Mouse (Mus musculus): ENCODE data around the gene Nos2. TPM values are rescaled to one million over a fixed set of nuclear protein-coding genes. Genes with fewer than 3 reads are reported as not detected.

The Nos2 gene
- 30.9 and 39.2 TPM in 2 replicates for polyA plus RNA-seq (2012; rRNA removed)

DNA sequence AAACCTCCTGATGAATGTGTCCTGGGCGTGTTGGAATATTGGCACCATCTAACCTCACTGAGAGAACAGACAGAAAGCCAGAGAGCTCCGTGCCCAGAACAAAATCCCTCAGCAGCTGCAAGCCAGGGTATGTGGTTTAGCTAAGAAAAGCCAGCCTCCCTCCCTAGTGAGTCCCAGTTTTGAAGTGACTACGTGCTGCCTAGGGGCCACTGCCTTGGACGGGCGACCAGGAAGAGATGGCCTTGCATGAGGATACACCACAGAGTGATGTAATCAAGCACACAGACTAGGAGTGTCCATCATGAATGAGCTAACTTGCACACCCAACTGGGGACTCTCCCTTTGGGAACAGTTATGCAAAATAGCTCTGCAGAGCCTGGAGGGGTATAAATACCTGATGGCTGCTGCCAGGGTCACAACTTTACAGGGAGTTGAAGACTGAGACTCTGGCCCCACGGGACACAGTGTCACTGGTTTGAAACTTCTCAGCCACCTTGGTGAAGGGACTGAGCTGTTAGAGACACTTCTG is at the start of gene Nos2:
TSS of gene Nos2 (plus strand) at position 377 of the 529 bp plus-strand sequence.

DNA sequence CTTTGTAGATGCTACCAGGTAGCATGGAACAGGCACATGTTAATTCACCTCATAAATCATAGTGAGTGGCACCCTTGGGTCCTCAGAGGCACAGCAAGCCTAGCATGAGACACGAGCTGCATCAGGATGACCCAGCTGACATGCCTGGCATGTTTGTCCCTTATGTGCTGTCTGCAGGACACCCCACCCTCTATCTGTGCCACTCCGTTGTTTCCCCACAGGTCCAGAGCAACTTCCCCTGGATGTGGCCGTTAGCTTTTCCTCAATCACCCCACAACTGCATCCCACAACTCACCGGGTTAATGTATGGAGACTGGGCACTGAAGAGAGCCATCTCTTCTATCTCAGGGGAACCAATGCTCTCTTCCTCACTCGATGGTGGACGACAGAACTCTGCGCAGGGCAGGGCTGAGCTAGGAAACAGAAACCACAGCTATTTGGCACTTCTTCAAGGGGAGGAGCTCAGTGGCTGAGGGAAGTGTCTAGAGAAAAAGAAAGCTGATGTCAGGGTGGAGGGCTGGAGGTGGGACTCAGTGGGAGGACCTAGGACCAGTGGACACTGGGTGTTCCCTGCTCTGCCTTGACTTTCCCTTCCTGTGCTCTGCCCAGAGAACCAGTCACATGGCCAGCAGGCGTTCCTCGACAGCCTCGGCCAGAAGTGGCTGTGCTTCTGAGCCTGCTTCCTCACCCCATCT is 64.0 kb downstream of the Nos2 start, which contains the start of gene Lgals9:
TSS of gene Lgals9 (minus strand) at position 464 of the 695 bp plus-strand sequence.

Other genes starting within 250 kb of the Nos2 start
- gene Nlk, start 223.4 kb upstream of the Nos2 start, polyA plus RNA-seq (2012; rRNA removed): 25.1 and 46.5 TPM in 2 replicates
- gene Ccnq, start 169.1 kb upstream of the Nos2 start, polyA plus RNA-seq (2012; rRNA removed): 55.4 and 62.8 TPM in 2 replicates
- gene Lyrm9, start 94.2 kb upstream of the Nos2 start, polyA plus RNA-seq (2012; rRNA removed): 20.2 and 20.3 TPM in 2 replicates
- 48.5 and 86.6 TPM in 2 replicates for gene Lgals9, start 64.2 kb downstream of the Nos2 start, polyA plus RNA-seq (2012; rRNA removed)
- 46.2 and 55.2 TPM in 2 replicates for gene Ksr1, start 225.6 kb downstream of the Nos2 start, polyA plus RNA-seq (2012; rRNA removed)

Measured in ovary, adult 2 months (tissue).